Mouse (Mus musculus): Measurements from ENCODE around the gene Gm4307. TPM values are rescaled to one million over a fixed set of nuclear protein-coding genes. Genes with fewer than 3 reads are reported as not detected.

Gm4307 gene
- not detected in 2 replicates for polyA plus RNA-seq (2015; fragmentation: Nextera tagmentation; extraction: Ambion mirVana)

DNA sequence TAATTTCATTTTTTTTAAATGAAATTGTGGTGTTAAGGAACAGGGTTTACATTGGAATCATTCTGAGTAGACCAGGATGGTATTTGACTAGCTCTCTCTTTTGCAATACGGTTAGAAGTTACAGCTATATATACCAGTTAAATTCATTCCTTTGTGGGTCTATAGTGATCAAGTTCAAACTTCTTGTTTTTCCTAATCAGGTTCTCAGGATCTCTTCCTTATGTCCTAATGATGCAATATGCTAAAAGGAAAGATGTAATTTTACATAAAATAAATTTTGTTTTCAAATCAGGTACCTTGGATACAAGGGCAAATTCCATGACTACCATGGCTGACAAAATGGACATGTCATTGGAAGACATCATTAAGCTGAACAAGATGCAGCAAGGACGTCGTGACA, at the start of gene Gm4307:
TSS of gene Gm4307 (plus strand) at position 301 of the 400 bp plus-strand sequence.

DNA sequence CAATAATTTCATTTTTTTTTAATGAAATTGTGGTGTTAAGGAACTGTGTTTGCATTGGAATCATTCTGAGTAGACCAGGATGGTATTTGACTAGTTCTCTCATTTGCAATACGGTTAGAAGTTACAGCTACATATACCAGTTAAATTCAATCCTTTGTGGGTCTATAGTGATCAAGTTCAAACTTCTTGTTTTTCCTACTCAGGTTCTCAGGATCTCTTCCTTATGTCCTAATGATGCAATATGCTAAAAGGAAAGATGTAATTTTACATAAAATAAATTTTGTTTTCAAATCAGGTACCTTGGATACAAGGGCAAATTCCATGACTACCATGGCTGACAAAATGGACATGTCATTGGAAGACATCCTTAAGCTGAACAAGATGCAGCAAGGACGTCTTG, 25.8 kb upstream of the Gm4307 start, which contains the start of gene Gm4301:
TSS of gene Gm4301 (plus strand) at position 301 of the 400 bp plus-strand sequence.

DNA sequence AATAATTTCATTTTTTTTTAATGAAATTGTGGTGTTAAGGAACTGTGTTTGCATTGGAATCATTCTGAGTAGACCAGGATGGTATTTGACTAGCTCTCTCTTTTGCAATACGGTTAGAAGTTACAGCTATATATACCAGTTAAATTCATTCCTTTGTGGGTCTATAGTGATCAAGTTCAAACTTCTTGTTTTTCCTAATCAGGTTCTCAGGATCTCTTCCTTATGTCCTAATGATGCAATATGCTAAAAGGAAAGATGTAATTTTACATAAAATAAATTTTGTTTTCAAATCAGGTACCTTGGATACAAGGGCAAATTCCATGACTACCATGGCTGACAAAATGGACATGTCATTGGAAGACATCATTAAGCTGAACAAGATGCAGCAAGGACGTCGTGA, 20.6 kb upstream of the Gm4307 start, which contains the start of gene Gm4302:
TSS of gene Gm4302 (plus strand) at position 301 of the 400 bp plus-strand sequence.

DNA sequence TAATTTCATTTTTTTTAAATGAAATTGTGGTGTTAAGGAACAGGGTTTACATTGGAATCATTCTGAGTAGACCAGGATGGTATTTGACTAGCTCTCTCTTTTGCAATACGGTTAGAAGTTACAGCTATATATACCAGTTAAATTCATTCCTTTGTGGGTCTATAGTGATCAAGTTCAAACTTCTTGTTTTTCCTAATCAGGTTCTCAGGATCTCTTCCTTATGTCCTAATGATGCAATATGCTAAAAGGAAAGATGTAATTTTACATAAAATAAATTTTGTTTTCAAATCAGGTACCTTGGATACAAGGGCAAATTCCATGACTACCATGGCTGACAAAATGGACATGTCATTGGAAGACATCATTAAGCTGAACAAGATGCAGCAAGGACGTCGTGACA, 15.5 kb upstream of the Gm4307 start, which contains the start of gene Gm4303:
TSS of gene Gm4303 (plus strand) at position 301 of the 400 bp plus-strand sequence.

DNA sequence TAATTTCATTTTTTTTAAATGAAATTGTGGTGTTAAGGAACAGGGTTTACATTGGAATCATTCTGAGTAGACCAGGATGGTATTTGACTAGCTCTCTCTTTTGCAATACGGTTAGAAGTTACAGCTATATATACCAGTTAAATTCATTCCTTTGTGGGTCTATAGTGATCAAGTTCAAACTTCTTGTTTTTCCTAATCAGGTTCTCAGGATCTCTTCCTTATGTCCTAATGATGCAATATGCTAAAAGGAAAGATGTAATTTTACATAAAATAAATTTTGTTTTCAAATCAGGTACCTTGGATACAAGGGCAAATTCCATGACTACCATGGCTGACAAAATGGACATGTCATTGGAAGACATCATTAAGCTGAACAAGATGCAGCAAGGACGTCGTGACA, 10.3 kb upstream of the Gm4307 start, which contains the start of gene Gm4305:
TSS of gene Gm4305 (plus strand) at position 301 of the 400 bp plus-strand sequence.

DNA sequence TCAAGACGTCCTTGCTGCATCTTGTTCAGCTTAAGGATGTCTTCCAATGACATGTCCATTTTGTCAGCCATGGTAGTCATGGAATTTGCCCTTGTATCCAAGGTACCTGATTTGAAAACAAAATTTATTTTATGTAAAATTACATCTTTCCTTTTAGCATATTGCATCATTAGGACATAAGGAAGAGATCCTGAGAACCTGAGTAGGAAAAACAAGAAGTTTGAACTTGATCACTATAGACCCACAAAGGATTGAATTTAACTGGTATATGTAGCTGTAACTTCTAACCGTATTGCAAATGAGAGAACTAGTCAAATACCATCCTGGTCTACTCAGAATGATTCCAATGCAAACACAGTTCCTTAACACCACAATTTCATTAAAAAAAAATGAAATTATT, 21.3 kb downstream of the Gm4307 start, which contains the start of gene Gm4312:
TSS of gene Gm4312 (minus strand) at position 101 of the 400 bp plus-strand sequence.

Other genes starting within 250 kb of the Gm4307 start
- not detected in 2 replicates for gene Gm4301, start 25.7 kb upstream of the Gm4307 start, polyA plus RNA-seq (2015; fragmentation: Nextera tagmentation; extraction: Ambion mirVana)
- gene Gm4302, start 20.5 kb upstream of the Gm4307 start, polyA plus RNA-seq (2015; fragmentation: Nextera tagmentation; extraction: Ambion mirVana): not detected in 2 replicates
- not detected in 2 replicates for gene Gm4303, start 15.4 kb upstream of the Gm4307 start, polyA plus RNA-seq (2015; fragmentation: Nextera tagmentation; extraction: Ambion mirVana)
- gene Gm4305, start 10.2 kb upstream of the Gm4307 start, polyA plus RNA-seq (2015; fragmentation: Nextera tagmentation; extraction: Ambion mirVana): not detected in 2 replicates
- gene Gm4312, start 21.2 kb downstream of the Gm4307 start, polyA plus RNA-seq (2015; fragmentation: Nextera tagmentation; extraction: Ambion mirVana): not detected in 2 replicates
- gene Tmtc3, start 126.0 kb downstream of the Gm4307 start, polyA plus RNA-seq (2015; fragmentation: Nextera tagmentation; extraction: Ambion mirVana): 5.5 and 6.0 TPM in 2 replicates
- gene Cep290, start 126.2 kb downstream of the Gm4307 start, polyA plus RNA-seq (2015; fragmentation: Nextera tagmentation; extraction: Ambion mirVana): 1.3 TPM in 2 replicates
- gene 4930430F08Rik, start 229.1 kb downstream of the Gm4307 start, polyA plus RNA-seq (2015; fragmentation: Nextera tagmentation; extraction: Ambion mirVana): 5.0 and 5.7 TPM in 2 replicates
- not detected in 2 replicates for gene 1700017N19Rik, start 229.1 kb downstream of the Gm4307 start, polyA plus RNA-seq (2015; fragmentation: Nextera tagmentation; extraction: Ambion mirVana)